Mouse (Mus musculus) lung, postnatal 4 days (tissue): ENCODE measurements at regions not wholly inside any gene's neighbourhood (a gene's known extent, or its start where the extent isn't known, plus 50 kb on each side); places are given as distances from the start of the nearest gene placed in this dataset.

Experiments used
- DNase-seq, 2 experiments: peaks; one replicate each; pipeline ENCODE4 v3.0.0; 2021

DNA sequence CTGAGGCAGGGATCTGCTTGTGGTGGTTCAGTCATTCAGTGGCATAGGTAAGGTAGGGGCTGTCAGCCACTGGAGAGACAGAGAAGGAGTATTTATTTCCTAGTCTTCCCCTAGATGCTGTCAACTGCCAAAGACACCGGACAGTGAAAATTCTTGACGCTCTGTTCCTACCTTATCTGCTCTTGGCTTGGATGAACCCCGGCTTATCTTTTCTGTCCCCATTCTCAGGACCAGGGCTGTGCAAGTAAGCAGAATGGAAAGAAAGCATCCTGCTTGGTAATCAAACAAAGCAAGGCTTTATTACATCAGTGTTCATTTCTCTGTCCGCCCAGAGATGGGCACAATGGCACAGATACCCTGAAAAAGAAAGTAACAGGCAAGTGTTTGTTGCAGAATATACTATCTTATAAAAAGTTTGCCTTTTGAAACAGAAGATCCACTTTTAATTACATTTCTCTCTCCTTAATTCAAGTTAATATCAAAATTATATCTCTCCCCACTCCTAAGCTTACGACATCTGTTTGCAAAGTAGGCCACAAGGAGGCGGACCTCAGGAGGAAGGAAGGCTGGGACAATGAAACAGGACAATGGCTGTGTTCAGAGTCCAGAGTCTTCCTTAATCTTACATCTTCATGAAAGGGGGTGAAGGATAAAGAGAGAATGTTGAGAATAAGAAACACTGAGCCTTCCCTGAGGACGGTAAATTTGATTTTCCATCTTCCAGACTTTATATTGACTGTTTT is 316.8 kb upstream of the Ubash3b start:
- DNase-seq = no peak

DNA sequence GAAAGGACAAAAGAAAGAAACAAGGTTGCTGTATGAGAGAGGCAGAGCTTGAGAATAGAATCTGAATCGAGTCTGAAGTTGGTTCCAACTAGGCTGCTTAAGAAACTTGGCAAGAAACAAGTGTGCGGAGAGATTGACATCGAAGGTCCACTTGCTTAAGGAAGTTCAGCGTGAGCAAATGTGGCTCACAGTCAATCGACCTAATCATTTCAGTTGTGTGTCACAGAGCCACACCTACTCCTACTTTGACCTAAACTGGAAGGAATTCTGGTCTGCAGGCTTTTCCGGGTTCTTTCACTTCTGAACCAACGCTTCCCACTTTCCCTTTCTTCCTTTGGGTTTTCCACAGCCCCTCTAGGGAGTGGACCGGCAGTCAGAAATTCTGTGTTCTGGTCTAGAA is 313.8 kb upstream of the Ubash3b start:
- DNase-seq = no peak

DNA sequence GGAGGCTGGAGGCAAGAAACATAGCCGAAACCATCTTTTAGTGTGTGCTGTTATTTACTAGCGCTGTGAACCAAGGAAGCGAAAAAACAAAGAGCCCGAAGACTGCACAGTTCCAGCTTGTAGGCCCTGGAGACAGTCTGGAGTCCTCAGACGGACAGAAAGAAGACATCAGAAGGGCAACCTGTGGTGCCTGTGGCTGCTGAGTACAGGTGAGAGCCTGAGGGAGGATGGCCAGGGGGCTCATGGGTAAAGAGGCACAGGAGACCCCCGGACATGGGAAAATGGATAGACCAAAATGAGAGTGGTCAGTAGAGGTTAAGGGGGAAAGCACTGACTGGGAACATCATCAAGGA is 313.4 kb upstream of the Ubash3b start:
- DNase-seq = no peak

DNA sequence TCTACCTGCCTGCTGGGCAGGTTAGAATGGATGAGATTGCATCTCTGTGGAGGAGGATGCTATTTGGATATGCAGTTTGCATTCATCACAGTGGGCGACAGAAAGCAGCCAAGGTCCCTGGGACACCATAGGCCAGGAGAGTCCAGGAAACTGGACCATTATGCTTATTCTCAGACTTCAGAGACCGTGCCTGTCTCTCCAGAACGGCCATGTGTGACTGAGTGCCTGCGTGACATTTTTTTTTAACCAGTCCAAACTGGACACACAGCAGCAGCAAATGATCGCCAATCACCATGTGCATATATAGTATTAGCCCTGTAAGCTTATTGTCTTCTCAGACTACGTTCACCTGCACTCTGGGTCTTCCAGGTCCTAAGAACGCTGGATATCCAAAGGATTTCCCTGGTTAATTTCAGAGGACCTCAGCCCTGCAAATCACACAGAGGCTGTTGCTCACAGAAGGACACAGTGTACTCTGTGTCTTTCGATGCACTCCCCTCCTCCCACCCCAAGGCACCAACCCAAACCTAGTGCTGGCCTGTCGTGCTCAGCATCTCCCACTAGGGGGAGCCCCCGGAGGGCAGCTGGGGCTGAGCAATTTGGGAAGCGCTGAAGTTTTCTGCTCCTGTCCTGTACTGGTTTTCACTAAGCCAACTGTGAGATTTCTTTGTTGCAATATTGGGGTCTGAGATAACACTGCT is 312.9 kb upstream of the Ubash3b start:
- DNase-seq = peak; percentile 85 to 90

DNA sequence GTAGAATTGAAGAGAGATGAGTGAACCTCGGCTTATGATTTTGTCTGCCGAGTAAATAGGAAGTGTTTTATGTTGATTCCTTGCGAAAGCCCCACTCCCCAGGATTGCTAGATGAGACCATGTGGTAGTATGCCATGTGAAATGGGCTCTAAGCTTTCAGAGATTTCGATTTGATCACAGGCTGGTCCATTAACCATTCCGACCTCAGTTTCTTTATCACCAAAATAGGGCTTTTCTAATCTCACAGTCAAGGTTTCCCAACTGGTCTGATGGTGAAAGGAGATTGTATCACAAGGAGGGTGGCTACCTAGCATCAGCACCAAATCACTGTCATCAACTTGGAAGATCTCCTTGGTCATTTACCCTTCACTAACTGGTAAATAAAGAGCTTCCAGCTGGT is 312.0 kb upstream of the Ubash3b start:
- no peak for DNase-seq

DNA sequence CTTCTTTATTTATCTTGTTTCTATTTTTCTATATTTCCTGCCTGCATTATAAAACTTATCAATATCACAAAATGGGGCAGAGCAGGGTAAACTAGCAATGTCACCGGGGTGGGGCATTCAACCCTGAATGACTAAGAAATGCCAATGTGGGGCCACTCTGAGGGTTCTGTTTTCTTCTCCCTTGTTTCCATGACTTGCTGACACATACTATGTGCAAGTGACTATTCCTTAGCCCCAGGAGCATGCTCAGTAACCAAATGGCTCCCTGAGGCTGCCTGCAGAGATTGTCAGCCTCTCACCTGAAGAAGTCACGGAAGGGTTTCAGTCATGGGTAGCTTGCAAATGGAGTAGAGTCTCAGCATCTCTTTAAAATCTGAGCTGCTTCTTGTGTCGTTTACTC is 309.8 kb upstream of the Ubash3b start:
- no peak for DNase-seq

DNA sequence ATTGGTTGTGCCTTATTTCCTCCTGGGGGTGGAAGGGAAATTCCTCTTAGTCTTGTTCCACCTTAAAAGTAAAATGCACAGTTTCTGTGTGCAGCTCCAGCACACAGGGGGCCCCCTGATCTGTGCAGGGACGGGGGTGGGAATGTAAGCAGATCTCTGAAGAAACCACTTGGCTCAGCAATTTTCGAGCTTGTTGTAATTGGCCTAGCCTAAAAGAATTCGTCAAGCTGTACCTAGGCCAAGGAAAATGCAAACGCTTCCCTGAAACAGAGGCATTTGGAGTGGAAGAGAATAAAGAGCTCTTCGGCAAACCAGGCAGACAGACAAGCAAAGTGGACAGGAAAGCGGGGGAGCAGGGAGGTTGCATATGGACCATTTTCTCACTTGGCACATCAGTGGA is 308.5 kb upstream of the Ubash3b start:
- DNase-seq = no peak

DNA sequence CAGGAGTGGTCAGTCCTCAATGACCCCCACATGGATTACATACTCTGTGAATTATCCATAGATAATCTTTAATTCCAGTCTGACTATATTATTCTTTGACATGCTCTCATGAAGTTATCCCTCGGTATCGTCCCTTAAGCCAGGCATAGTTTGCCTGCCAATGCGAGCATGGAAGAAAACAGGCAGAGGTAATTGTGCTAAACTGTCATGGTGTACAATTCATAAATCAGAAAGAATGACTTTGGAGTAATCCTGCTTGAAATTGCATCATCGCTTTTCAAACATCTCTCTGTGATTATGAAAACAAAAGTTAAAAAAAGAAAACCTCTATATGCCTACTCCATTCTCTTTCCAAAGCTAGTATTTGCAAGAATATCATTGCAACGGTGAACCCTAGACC is 307.9 kb upstream of the Ubash3b start:
- no peak for DNase-seq

DNA sequence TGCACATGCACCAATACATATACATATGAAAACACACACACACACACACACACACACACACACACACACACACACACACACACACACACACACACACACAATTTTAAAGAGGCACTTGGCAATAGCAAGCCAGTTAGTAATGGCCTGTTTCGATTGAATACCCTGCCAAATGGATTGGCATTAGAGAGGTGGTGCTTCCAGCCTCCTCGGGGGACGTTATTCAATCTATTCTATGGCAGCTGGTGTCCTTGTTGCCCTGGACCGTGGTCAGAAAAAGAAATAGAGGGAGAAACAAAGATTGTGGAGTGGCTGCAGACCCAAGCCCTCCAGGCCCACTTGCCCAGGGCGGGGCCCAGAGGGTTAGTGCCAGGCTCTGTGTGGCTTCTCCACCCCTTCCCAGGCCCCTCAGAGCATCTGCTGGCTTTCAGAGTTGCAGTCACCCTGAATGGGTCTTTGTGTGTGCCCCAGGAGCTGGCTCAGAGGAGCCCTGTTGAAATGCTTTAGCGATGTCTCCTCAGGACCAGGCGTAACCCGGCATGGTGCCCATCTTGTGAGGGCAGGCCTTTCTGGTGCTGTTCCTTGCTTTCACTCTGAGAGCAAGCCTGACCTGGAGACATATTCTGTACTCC is 302.7 kb upstream of the Ubash3b start:
- DNase-seq = no peak

DNA sequence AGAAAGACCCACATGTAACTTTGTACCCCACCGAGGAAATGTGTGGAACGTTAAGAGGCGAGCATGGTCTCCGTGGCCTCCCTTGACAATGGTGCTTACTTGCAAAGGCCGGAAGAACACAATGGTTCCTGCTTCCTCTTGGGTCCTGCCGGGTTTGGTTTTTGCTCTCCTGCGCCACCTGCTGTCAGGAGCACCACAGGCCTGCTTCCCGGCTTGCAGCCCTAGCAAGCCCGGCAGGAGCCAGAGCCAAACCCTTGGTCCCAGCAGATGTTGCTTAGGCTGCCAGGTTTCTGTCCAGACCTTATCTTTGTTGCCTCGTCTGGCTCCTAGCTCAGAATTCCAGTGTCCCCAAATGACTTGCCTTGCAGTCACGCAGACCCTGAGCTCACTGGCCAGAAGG is 300.2 kb upstream of the Ubash3b start:
- peak; percentile 95 for DNase-seq

DNA sequence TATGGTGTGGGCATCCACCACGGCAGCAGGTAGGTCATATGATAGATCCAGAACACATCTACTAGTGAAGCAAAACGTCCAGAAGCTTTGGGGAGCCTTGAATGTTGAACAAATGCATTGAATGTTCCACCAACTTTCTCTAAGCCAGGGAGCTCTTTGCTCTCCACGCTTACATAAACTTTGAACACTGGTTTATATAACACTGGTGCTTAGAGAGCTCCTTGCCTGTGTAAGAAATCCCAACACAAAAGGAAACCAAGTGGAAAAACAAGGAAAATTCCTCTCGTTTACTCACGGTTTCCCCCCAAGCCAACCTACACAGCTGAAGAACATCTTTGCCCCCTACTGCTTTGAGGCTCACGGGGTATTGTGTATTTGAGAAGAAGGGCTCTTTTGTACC is 299.2 kb upstream of the Ubash3b start:
- no peak for DNase-seq

DNA sequence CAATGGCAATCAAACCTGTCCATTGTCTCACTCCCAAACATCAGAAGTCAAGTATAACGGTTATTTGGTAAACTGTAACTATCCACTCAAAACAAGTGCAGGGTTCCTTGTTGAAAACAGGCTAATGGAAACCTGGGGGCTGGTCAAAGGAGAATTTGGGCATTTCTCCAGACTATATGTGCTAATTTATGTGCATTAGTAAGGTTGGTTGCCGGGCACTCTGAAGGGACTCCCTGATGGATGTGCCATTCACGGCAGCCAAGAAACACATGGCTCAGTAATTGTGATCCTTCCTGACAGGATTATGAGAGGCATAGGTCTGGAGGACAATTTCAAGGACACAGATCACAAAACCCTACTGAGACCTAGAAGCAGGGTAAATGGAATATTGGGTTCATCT is 295.5 kb upstream of the Ubash3b start:
- DNase-seq = no peak

DNA sequence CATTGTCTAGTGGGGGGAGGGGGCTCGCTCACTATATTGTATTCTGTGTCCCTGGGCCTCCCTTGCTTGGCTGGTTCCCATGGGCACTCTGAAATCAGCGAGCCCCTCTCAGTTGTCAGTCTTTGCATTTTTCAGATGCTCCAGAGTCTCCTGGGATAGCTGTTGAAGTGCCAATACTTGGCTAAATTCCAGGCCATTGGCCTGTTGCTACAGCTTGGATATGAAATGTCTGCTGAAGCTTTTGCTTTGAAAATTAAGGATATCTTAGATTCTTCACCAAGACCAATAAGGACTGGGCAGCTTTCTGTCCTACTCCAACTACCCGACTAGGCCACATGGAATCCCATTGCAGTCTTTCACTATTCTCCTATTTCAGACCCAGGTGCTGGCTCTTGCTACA is 290.2 kb upstream of the Ubash3b start:
- DNase-seq = no peak

DNA sequence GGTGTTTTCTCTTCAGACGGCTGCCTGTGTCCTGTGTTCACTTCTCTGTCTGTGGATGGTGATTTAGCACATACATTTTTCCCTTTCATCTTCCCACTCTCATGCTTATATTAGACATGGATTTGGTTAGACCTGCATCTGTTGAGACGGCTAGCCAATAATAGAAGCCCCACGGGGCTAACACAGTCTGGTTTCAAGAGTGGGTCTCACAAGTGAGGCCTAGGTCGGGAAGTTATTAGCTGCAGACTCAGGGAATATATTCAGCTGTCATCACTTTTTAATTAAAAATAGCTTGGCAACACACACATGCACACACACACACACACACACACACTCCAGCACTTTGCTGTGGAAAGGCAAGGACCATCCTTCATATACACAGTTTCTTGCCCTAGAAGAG is 287.7 kb upstream of the Ubash3b start:
- DNase-seq = no peak

DNA sequence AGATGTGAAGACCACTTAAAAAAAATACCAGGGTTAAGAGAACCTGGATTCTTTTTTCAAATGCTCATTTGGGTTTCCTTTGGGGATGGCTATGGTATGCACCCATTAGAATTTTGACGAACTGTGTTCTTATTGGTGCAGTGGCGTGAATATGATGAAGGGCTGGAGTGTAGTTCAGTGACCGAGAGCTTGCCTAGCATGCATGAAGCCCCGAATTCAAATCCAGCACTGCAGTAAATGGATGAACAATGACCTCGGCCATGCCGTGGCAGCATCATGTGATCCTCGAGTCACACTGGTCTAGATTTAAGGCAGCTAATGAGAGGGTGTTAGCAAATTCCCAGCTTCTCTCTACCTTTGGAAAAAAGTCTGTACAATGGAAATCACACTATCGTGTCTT is 286.4 kb upstream of the Ubash3b start:
- no peak for DNase-seq

DNA sequence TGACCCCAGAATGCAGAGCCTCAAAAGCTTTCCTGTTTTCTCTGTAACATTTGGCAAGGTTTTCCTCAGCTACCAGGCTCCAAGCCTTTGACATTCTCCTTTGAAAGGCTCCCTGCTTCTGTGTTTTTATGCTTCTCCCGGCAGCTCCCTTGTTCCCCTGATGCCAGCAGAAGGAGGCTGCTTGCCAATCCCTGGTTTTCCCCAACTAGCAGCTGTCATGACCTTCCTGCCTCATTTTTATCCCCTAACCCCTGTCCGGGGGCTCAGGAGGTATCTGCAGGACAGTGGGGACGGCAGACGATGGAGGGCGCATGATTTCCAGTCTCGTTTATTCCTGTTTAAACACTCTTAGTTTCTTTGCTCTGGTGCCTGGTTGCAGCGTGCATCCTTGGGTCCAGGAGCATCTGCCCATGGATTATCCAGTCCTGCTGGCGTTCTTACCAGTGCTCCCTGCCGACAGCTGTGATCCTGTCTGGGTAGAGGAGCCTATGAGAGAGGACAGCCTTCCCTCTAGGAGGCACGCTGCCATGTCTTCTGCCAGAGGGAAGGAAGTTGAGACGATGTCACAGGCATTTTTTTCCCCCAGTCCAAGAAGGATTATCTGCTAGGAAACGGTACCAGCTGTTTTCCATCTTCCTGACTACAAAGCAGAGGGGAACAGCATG is 285.8 kb upstream of the Ubash3b start:
- DNase-seq = peak; percentile 73 to 90

DNA sequence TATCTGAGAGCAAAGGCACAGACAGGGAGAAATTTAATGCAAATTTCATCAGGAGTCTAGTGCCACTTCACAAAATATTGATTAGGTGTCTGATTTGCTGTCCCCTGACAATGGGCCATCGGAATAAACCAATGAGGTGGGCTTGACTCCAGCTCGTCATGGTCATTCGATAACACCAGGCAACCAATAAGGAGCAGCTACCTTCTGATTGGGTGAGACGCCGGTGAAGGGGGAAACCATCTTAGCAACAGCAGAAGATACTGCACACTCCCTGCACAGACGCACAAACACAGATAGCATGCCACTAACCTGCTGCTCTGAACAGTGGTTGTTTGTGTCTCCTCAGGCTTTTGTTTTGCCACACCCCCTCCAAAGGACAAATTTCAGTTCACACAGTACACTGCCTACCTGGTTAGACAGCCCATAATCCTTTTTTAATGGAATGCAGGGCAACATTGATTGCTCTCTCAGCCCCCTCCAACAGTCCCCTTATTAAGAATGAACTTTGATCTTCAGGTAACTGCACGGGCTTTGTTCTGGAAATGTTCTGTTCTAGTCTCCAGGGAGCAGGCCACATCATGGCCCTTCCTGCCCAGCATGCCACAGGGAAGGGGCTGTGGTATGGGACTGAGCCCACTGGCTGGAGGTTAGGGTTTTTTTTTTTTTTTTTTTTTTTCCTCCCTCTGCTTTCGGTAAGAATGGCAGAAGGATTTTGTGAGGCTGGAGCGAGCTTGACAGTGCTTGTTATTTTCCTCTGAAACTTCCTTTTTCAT is 285.1 kb upstream of the Ubash3b start:
- DNase-seq = no peak

DNA sequence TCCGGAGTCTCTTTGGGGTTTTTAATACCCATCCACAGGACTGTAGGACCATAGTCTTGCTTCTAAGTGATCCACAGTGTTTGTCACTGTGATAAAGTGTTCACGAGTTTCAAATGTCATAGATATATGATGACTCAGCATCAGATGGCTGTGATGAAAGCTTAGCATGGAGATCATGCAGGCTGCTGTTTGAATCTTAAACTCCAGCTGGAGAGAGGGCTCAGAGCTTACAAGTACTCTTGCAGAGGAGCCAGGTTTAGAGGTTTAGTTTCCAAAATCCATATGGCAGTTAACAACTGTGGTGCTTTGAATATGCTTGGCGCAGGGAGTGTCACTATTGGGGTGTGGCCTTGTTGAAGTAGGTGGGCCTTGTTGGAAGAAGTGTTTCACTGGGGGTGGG is 280.9 kb upstream of the Ubash3b start:
- no peak for DNase-seq

DNA sequence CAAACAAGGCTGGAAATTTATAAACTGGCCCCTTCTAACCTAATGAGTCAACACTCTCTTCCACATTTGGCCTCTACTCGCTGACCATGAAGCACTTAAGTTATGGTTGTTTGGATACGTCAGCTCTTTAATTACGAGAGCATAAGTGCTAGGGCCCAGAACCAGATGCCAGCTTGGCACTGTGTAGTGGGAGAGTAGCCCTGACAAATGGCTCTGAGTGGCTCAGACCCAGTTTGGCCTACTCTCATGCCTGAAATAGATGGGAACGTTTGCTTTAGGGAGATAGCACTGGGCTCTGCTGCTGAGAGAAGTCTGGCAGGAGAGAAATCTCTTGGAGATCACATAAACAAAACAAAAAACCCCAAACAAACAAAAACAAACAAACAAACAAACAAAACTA is 278.5 kb upstream of the Ubash3b start:
- peak in 1 of 2 experiments; percentile 37 for DNase-seq

DNA sequence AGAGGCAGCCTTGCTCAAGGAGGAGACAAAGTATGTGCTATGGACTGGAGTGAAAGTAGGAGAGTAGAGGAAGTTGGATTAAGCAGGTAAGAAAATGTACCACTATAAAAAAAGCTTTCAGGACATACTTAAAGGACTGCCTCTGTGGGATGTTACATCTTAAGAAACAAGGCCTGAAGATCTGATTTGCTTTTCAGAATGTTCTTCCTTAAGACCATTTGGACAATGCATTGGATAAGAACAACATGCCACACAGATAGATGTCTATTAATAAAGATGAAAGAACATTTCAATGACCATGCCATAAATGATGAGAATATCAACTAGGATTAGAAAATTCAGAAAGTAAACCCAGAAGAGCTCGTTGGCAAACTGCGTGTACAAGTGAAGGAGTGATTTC is 276.6 kb upstream of the Ubash3b start:
- DNase-seq = no peak

DNA sequence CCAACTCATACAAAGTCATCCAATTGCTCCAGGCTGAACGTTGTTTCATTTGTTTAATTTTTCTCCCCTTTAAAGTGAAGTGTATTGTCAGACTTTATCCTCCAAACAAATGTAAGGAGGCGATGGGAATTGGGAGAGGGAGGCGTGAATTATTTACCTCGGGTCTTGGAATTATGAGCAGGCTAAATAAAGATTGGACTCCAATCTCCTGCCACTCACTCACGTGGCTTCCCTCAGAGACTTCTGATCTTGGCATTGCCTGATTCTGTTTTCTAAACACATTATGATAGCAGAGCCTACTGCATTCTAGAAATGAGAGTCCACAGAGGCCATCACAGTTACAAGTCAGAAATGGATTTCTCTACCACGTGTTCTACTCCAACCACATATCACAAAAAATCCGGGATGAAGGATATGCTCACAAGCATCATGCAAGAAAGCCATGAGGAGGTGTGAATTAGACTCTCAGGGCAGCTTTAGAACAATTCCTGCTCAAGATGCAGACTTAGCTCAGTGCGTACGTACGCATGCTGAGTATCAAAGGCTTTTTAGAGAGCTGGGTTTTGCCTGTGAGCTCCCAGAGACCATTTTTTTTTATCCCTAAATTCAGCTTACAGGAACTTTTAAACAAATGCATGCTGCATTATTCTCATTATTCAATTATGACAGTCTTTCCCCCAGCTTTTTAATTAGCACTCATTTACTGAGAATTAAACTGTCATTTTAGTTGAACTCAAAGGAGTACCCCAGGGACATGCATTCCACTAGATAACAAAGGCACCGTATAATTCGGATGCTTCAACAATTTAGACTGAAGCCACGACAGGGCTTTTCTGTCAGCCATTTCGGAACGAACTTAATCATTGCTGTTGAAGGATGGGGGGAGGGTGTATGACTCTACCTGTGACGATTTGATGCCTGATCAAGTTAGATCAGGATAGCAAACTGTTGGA is 269.2 kb upstream of the Ubash3b start:
- no peak for DNase-seq
